Mouse (Mus musculus) R1 (cell line): Measurements from ENCODE around the gene Spef2.
"Not testable (repeated sequence)": the region's sequence is repeated elsewhere in the genome, so short reads cannot be mapped to it uniquely, and the experiment has no call there.

Experiments used
- DNase-seq: peaks from one replicate; pipeline ENCODE4 v3.0.0-alpha.2; 2018; ENCODE audit warnings: low read depth, low spot score

Spef2 gene

DNA sequence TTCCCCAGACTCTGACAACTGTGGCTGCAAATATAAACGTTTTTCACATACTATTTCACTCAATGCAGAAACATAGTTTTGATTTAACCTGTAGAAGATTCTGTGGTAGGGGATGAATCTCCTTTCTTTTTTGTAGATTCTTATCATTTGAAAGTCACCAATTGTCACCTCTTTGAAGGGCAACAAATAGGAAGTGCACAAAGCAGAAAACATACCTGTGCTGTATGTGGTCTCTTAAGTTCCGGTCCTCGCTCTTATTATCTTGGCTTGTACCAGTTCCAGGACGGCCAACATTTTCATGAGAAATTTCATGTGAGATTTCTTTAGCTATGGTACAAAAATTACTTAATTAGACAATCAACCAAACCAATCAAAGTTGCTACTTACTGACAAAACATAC, 80.1 kb downstream of the Spef2 start:
- no peak for DNase-seq

DNA sequence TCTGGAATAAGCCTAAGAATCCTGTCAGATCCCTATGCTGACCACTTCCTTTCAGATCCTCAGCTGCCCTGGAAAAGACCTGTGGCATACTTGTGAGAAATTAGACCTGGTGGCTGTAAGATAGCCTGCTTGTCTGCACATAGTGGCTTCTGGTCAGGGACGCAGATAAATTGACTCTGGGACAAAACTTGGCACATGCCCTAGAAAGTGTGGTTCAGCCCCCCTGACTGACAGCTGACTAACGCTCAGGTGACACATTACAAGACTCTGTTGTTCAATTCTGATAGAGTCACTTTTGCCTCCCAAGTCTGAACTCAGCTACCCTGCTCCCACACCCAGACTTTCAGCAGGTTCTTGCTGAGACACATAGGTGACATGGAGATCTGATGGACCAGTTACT, 83.7 kb downstream of the Spef2 start:
- not testable (repeated sequence) for DNase-seq

DNA sequence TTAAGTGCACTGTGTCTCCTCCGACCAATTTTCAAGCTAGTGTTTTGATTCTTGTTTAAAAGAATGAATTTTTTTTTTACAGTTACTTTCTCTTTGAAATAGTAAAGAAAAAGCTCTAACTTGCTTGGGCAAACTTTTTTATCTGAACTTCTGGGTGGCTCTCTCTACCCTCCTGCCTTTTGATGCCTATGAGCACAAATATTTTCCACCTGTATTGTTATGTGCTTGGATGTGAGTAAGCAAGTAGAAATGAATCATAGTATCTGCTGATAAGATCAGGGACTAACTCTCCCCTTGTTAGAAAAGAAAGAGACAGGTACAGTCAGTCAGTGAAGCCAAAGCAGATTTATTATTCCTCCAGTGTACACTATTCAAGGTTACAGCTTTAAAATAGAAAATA, 87.5 kb downstream of the Spef2 start:
- DNase-seq: no peak

DNA sequence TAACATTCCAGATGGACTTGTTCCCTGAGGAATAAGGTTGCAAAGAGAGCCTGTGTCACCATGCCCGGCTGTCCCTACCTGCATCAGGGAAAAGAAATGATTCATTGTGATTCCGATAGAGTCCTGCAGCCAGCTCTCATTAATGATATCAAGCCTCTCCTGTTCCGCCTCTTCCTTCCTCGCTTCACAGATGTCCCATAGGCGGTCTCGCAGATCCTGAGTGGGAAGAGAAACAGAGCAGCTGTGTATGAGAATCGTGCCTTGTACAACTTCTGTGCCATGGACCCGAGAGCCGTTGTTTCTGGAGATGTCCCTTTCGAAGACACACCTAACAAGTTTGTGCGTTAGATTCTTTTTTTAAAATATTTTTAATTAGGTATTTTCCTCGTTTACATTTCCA, 114.2 kb downstream of the Spef2 start:
- DNase-seq: no peak

DNA sequence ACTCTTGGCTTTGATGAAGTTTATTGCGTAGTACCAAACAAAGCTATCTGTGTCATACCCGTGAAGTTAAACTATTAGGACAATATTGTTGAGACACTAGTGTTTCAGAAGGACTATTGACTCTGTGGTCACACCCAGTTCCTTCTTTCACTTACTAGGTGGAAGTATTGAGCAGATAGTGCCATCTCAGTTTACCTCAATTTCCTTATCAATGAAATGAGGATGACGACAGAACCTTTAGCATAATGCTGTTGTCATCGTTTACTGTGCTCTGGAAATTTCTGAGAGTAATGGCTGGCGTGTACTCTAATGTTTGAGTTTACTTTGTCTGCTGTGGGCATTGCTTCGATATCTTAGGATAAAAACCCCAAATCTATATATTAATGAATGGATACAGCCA, 117.0 kb downstream of the Spef2 start:
- no peak for DNase-seq

DNA sequence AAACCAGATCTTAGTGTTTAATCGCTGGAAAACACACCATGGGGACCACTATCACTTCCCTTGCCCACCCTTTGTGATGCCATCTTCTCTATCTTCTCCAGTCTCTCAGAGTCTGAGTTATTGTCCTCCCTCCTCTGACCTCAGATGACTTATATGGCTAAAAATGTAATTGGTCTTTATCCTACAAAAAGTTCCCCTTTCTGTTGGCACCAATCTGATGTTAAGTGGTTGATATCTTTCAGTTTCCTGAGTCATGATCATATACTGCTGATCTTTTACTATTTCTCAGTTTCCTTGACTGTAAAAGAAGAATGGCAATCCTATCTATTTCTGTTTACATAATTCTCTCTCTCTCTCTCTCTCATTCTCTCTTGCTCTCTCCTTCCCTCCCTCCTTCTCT, 119.0 kb downstream of the Spef2 start:
- DNase-seq: no peak

DNA sequence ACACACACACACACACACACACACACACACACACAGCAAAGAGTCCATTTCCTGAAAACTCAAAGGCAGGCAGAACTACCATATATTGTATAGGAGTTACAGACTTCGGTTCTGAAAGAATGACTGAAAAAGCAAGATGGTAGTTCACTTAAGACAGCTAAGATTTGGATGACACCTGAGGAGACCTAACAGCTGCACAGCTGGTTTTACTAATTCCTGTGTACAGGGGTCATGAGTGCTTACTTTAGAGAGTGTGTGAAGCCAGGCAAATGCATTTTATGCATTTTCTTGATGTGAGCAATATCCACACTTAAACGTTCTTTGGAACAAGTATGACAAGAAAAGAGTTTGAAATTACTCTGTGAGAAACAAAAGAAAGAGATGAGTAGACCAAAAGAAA, 124.0 kb downstream of the Spef2 start:
- no peak for DNase-seq

DNA sequence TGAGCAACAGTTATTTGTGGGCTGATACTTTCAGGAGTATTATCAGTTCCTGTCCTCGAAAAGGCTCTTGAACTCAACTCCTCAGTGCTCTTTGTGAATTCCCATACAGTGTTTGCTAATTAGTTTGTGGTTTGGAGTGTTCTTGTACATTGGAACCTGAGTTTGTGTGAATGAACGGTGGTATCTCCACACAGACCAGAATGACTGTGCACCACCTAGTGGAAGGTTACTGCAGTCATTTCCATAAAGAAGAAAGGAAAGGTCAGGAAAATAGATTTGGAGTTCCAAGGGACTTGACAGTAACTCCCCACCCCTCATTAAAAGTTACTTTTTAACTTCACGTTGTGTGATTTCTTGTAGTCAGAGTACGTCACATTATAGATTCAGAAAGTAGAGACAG, 140.5 kb downstream of the Spef2 start:
- DNase-seq: peak; percentile 29

DNA sequence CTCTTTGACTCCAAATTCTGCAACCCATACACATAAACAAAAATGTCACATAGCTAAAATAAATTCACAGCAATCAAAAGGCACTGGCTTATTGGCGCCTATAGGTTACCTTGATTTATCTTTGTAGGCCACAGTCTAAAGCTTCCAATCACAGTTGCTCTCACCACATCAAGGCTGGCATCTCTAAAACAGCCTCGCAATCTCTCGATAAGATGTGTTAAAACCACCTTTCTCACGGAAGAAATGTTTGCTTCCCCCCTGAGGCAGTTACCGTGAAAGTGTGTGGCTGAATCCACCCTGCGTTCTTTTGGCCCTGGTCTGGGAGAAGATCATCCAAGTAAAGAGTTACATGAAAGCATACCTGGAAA, 148.6 kb downstream of the Spef2 start:
- DNase-seq: no peak

DNA sequence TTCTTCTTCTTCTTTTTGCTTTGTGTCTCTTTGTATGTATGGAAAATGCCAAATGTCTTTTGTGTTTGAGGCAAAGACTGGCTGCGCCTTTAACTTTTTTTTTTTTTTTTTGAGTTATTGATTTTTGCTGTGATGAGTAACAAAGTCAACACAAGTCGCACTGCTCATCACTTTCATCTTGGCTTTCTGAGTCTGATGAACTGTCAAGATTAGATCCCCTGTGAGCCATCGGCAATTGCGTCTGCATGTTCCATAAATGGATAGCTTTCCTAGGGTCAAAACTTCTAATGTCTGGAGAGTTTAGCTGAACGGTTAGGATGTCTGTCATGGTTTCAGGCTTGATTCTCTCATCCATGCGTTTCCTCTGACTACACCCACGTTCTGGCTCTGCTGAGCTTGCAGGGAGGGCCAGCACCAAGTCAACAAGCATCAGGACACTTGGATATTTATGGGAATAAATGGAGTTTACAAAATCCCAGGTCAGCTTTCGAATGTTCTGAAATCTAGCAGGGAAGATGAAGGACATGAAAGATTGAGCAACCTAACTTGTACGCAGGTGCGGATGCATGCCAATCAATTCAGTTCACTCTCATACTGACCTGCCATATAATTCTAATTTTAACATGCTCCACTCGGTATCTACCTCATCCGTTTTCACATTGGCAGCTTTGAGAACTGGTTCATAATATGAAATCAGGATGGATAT, 149.1 kb downstream of the Spef2 start:
- DNase-seq: no peak

DNA sequence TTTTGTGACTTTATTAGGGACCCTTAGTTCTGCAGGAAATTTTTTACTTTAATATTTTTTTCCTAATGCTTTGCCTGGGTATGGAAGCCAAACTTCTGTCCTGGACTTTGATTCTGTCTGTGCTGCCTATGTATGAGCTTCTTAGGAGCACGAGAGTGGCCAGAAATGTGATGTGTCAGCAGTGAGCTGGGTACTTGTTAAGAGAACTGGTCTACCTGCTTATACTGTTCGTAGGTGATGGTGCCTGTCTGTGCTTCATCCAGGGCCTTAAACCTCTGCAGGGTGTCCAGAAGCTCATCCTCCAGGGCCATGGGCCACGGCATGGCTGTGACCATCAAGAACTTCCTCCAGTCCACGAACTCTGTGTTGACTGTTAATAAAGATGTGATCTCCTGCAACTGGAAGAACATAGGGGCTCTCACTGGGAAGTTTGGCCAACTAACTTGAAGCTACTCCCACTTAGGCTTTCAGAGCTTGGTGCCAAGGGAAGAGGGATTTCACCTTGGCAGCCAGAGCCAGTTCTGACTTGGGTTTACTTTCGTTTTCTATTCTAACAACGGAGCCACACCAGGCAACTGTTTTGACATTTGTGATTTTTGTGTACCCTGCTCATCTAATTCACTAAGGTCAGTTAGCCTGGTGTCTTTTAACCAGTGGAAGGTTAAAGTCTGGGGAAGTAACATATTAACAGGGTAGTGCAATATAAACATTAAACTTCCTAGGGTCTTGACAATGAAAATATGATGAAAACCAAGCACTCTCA, 152.2 kb downstream of the Spef2 start:
- no peak for DNase-seq

DNA sequence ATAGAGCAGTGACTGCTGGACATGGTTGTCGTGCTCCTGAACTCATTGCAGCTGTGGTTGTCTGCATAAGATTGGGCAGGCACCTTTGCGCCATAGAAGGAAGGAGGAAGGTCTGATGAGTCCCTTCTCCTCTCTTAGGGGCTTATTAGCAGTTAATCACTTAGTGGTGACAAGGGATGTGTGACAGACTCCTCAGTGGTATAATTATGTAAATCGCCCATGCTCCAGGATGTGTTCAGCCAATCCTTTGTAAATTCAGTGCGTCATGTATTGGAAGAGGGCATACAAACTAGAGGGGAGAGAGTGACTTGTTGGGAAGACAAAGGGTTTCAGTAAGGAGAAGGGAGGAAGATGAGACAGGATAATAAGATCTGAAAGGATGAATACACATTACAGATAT, 158.7 kb downstream of the Spef2 start:
- no peak for DNase-seq

DNA sequence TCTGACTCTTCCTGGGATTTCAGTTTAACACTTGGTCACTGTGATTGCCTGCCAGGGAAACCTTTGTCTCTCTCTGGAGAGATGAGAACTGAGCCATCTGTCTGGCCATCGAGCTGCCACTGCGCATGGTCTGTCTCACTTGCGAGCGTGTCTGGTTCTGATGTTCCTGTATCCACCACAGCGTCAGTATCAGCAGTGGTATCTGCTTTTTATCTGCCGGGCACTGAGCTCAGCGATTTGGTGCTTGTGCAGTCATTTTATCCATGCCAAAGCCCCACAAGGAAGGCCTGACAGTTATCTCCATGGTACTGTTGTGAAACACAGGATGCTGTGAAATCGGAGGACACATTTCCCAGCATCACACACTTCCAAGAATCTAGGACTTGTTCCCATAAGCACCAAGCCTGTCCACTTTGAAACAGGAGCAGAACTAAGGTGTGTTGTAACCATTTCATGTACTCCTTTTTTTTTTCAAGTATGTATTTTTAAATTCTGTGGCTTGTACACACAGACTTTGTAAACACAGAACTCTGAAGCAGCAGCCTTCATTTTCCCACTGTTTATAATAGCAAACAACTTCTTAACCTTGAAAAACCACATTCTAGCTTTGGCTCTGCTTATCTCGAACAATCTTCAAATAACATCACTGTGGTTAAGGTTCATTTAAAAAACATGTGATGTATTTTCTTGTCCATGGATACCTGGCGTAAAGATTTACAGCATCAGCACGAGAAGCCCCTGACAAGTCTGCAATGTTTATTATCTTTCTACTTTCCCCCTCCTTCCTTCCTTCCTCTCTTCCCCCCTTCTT, 168.0 kb downstream of the Spef2 start:
- no peak for DNase-seq

DNA sequence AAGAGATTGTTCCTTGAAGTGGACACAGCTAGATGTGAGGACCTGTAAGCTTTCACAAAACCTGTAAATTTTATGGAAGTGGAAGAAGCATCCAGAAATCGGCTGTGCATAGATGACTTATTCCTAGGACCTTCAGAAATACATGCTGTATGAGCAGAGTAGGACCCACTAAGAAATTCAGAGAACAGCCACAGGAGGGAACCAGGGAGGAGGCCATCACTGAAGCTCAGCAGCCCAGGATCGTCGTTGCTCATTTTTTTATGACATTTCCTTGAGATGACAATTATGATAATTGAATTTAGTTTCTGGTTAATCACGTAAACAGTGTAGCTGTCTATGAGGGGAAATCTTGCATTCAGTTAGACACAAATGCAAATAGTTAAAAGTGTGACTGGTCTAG, 171.4 kb downstream of the Spef2 start:
- no peak for DNase-seq

DNA sequence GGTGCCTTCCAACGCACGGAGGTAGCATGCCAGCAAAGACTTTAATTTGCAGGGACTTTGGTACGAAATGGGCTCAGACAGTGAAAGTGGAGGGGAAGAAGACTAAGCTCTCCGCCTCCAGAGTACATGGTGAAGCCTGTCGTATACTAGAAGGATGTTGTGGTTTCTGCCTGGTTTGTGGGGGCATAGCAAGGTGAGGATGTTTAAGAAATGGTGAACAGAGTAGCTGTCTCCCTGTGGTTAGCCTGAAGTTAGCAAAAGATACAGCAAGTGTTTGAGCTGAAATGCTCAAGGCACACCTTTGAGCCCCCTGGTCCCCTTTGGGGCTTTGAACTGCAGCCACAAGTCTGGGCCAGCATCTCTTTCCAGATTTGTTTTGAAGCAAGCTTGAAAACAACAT, 173.9 kb downstream of the Spef2 start:
- no peak for DNase-seq

DNA sequence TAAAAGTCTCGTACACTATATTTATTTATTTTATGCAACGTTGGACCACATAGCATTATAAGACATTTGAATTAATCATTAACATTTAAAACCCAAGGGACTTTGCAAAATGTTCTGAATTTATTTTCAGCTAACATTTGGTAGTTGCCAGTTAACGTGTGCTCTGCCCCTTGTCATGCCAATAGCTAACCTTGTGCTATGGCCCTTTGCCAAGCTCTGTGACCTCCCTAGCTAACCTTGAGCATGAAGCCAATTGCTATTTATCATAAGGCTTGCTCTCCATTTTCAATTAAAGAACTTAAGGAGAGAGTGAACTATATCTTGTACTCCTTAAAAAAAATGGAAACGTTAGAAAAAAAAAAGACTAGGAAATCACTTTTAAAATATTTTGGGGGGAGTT, 175.3 kb downstream of the Spef2 start:
- DNase-seq: no peak

DNA sequence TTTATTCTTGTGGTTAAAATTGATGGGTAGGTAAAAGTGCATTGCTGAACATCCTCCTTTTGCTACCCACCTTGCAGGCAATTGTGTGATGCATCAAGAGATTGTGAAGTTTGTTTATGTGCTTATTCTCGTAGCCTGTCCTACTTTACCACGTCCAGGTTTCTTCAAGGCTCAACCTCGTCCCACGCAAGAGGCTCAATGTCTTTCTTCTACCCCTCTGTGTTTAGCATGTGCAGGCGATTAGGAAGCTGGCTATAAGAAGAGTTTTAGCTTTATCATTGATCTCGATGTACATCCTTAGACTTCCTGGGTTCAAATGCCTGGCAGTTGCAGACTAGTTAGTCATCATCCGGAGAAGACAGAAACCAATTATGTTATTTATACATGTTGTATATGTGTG, 176.0 kb downstream of the Spef2 start:
- DNase-seq: no peak

DNA sequence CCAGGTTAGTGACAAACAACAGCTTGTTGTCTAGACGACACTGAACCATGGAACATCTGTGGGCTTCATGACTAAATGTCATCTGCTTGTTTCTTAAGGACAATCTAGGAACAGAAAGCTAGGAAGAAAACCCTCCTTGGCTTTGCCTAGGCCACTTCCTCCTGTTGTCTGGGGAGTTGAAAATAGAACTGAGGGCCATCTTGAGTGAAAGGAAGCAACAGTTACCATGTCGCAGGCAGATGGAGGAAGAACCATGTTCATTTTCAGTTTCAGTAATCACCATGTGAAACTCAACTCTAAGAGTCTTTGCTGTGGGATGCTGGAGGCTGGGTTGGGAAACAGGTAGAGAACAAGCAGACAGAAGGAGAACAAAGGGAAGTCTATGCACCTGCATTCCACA, 176.8 kb downstream of the Spef2 start:
- DNase-seq: no peak

DNA sequence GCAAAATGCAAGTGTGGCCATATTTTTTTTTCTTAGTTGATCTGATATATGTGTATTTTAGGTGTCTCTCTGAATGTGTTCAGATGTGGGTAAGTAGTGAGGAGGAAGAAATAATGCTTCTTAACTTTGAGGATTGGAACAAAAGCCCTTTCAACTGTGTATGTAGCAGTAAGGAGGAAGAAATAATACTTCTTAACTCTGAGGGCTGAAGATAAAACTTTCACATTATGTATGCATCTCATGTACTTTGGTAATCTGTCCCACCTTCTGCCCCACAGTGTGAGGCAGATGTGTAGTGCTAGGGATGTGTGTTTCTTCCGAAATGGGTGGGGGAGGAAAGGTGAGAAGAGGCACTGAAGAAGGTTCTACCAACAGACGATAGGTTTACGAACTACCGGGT, 181.4 kb downstream of the Spef2 start:
- no peak for DNase-seq

DNA sequence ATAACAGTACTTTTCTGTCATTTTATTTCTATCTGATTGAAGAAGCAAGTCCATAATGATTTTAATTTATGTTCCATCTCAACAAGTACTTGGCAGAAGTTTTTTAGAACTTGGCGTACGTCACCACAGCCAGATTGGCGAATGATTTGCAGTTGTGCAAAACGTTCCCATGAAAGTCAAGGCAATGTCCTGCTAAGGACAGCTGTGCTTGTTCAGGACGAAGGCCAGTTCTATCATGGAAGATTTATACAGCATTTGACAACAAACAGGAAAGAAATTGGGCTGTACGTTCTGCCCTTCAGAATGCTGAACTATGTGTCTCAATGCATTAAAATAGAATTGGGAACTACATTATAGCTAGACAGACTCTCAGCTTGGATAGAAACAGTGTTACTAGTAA, 183.3 kb downstream of the Spef2 start:
- DNase-seq: no peak

DNA sequence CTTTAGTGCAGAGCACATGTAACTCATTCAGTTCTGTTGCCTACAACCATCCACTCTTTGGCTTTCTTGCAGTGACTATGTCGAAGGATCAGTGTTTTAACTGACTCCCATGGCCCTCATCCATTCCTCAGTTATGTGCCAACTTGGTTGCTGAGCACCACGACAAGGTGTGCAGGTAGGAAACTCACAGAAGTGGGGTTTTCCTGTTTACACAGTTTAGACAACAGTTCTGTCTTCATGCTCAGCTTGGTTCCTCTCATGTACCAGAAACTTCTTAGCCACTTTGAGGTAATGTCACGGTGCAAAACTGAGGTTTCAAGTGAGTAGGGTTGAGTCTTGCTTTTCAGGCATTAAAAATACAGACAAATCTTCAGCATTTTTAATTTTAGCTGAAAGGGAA, 184.5 kb downstream of the Spef2 start:
- no peak for DNase-seq

DNA sequence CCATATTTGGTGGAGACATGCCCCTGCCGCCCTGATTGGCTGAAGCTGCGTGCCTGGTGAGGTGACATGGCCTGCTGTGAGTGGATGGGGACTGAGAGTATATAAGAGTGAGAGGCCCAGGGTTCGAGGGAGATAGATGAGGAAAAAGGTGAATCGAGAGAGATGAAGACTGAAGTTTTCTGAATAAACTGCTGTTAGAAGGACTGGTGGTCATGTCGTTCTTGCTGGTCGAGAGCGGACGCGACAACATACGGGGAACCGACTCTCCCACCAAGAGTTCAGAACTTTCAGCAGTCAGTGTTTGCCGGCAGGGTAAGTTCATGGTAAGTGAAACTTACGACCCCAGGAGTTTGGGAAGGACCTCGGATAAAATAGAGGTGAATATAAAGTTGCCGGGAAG, 191.4 kb downstream of the Spef2 start:
- DNase-seq: not testable (repeated sequence)

DNA sequence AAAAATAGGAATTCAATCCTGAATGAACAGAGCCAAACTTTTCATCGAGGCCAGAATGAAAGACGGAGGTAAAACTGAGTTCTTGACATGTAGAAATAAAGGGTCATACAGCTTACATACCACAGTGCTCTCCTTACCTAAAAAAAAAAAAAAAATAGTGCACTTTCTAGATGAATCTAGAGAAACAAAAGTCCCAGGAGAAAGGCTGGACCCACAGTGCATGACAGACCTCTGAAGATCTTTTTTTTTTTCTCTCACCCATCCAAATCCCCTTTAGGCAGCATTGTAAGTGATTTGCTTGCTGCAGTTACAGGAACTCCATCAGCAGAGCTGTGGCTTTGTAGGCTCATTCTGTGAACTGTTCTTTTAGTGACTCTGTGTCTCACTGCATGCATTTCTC, 199.7 kb downstream of the Spef2 start:
- DNase-seq: no peak
